Mouse (Mus musculus) heart, postnatal 0 days (tissue): ENCODE results near the gene Rnf212.

ENCODE experiments used
- CTCF ChIP-seq: IDR thresholded peaks from 2 replicates; pipeline ENCODE4 v1.5.1; 2016; ENCODE audit warnings: antibody characterized with exemption, control low read depth, low read depth
- EP300 ChIP-seq: IDR thresholded peaks from 2 replicates; pipeline ENCODE4 v1.6.1; 2016; ENCODE audit warnings: antibody characterized with exemption, low read depth

GRCm38 (mm10) chr5:108693872-108694288 lies 80.9 kb downstream of the Rnf212 start:
- TF ChIP-seq EP300 (no peak), CTCF (no peak)
